ENCODE assay signal across 8 mouse cellular contexts in genomic region chr7:24113001-24113400, GRCm38 (mm10). TPM values are rescaled to one million over a fixed set of nuclear protein-coding genes. Genes with fewer than 3 reads are reported as not detected.
DNase-seq lines count a peak whose midpoint lies in the region; ATAC-seq and TF ChIP-seq lines count a peak whose summit lies in the region.

No protein-coding gene starts in this region.

- peak overlapping the region; percentile 51; the same call in 1 of the 2 replicates for H3K27ac ChIP-seq in forebrain, postnatal 0 days (ENCODE audit: low read depth, low read length)
- H3K27ac ChIP-seq in hindbrain, embryonic 15.5 days (replicated peaks) = peak overlapping the region; percentile 78
- H3K27ac ChIP-seq in limb, embryonic 11.5 days (replicated peaks; ENCODE audit: low read depth, low read length) = no peak overlapping the region
- no peak overlapping the region for H3K27ac ChIP-seq in midbrain, embryonic 11.5 days (ENCODE audit: low read depth, low read length)
- peak overlapping the region; percentile 81 for H3K27ac ChIP-seq in testis, adult 2 months (ENCODE audit: control insufficient read depth, insufficient read depth, low read depth, low read length)

- H3K9me3 ChIP-seq in forebrain, postnatal 0 days (ENCODE audit: low read length) = peaks cover 16% of the 10 kb centered on the region
- peaks cover 11% of the 10 kb centered on the region for H3K9me3 ChIP-seq in hindbrain, embryonic 15.5 days
- peaks cover 4% of the 10 kb centered on the region for H3K9me3 ChIP-seq in limb, embryonic 11.5 days (ENCODE audit: control insufficient read depth, low read length)
- H3K9me3 ChIP-seq in midbrain, embryonic 11.5 days (ENCODE audit: control insufficient read depth, low read length) = peaks cover 8% of the 10 kb centered on the region

- no peak for TF ChIP-seq POLR2A in testis, adult 2 months (IDR thresholded peaks at IDR 0.05; ENCODE audit: control insufficient read depth, low read depth, low read length)

- 13% methylated on average over 12 of the region's 12 CpGs for WGBS in forebrain, postnatal 0 days
- 11% methylated on average over 12 of the region's 12 CpGs for WGBS in hindbrain, embryonic 15.5 days
- WGBS in limb, embryonic 11.5 days = 19% methylated on average over 12 of the region's 12 CpGs
- WGBS in midbrain, embryonic 11.5 days = 16% methylated on average over 12 of the region's 12 CpGs

- peaks cover 3% of the 10 kb centered on the region; the same call in 1 of the 2 replicates for H3K4me1 ChIP-seq in forebrain, postnatal 0 days (ENCODE audit: insufficient read depth)
- peaks cover 5% of the 10 kb centered on the region for H3K4me1 ChIP-seq in hindbrain, embryonic 15.5 days (replicated peaks)
- no peaks in the 10 kb centered on the region for H3K4me1 ChIP-seq in limb, embryonic 11.5 days (ENCODE audit: control insufficient read depth, insufficient read depth, low read length)
- H3K4me1 ChIP-seq in midbrain, embryonic 11.5 days (ENCODE audit: control insufficient read depth, insufficient read depth, low read length) = peaks cover 6% of the 10 kb centered on the region; the same call in 1 of the 2 replicates
- peaks cover 21% of the 10 kb centered on the region for H3K4me1 ChIP-seq in testis, adult 2 months (ENCODE audit: control insufficient read depth, insufficient read depth, low read length)

- peak overlapping the region; percentile 59 for H3K4me3 ChIP-seq in forebrain, postnatal 0 days (ENCODE audit: low read depth, low read length)
- H3K4me3 ChIP-seq in hindbrain, embryonic 15.5 days = peak overlapping the region; percentile 65
- H3K4me3 ChIP-seq in limb, embryonic 11.5 days (ENCODE audit: low read depth, low read length) = peak overlapping the region; percentile 59
- peak overlapping the region; percentile 59 for H3K4me3 ChIP-seq in midbrain, embryonic 11.5 days (ENCODE audit: low read depth, low read length)
- peak overlapping the region; percentile 99 for H3K4me3 ChIP-seq in testis, adult 2 months (ENCODE audit: control insufficient read depth, low read depth, low read length)

- peak overlapping the region; percentile 67 for H3K9ac ChIP-seq in forebrain, postnatal 0 days
- H3K9ac ChIP-seq in hindbrain, embryonic 15.5 days = peak overlapping the region; percentile 72
- H3K9ac ChIP-seq in limb, embryonic 11.5 days (ENCODE audit: low read length) = peak overlapping the region; percentile 73; the same call in 1 of the 2 replicates
- peak overlapping the region; percentile 74 for H3K9ac ChIP-seq in midbrain, embryonic 11.5 days (ENCODE audit: low read length)

- ATAC-seq in forebrain, postnatal 0 days = no peak
- no peak for ATAC-seq in hindbrain, embryonic 15.5 days (ENCODE audit: low FRiP score, low read depth)
- no peak for ATAC-seq in limb, embryonic 11.5 days (ENCODE audit: insufficient number of reproducible peaks, low FRiP score, low TSS enrichment, low read depth)
- ATAC-seq in midbrain, embryonic 11.5 days (ENCODE audit: low FRiP score) = no peak

- peak; percentile 25 for DNase-seq in layer of hippocampus, adult 11-12 months (ENCODE audit: low spot score)
- DNase-seq in layer of hippocampus, adult 9-10 months (ENCODE audit: low spot score) = no peak
- peak; percentile 60 for DNase-seq in cerebellum, adult 8-10 months
- no peak for DNase-seq in forebrain, postnatal 0 days
- peak; percentile 65 for DNase-seq in limb, embryonic 11.5 days (ENCODE audit: low spot score)
- no peak for DNase-seq in midbrain, embryonic 11.5 days (ENCODE audit: low spot score, missing footprints)

- H3K4me2 ChIP-seq in forebrain, postnatal 0 days (ENCODE audit: low read depth) = peak overlapping the region; percentile 76
- peak overlapping the region; percentile 89 for H3K4me2 ChIP-seq in hindbrain, embryonic 15.5 days
- H3K4me2 ChIP-seq in limb, embryonic 11.5 days (ENCODE audit: low read depth, severe bottlenecking) = peak overlapping the region; percentile 69
- peak overlapping the region; percentile 83 for H3K4me2 ChIP-seq in midbrain, embryonic 11.5 days

- TF ChIP-seq CTCF in forebrain, postnatal 0 days (IDR thresholded peaks at IDR 0.05; ENCODE audit: low read depth) = no peak
- TF ChIP-seq CTCF in testis, adult 2 months (IDR thresholded peaks at IDR 0.05; ENCODE audit: control insufficient read depth, insufficient read depth, insufficient replicate concordance, low read depth, low read length) = no peak

- peaks cover 4% of the 10 kb centered on the region for H3K36me3 ChIP-seq in forebrain, postnatal 0 days (ENCODE audit: insufficient read depth)
- H3K36me3 ChIP-seq in hindbrain, embryonic 15.5 days = peaks cover 17% of the 10 kb centered on the region
- peaks cover 6% of the 10 kb centered on the region; the same call in 1 of the 2 replicates for H3K36me3 ChIP-seq in limb, embryonic 11.5 days (ENCODE audit: control insufficient read depth, insufficient read depth, low read length)
- H3K36me3 ChIP-seq in midbrain, embryonic 11.5 days (ENCODE audit: control insufficient read depth, insufficient read depth, low read length) = peaks cover 6% of the 10 kb centered on the region; the same call in 1 of the 2 replicates
- H3K36me3 ChIP-seq in testis, adult 2 months (ENCODE audit: control insufficient read depth, insufficient read depth, low read length) = no peaks in the 10 kb centered on the region

- no peaks in the 10 kb centered on the region for H3K27me3 ChIP-seq in forebrain, postnatal 0 days (ENCODE audit: insufficient read depth, low read length)
- H3K27me3 ChIP-seq in hindbrain, embryonic 15.5 days = no peaks in the 10 kb centered on the region
- no peaks in the 10 kb centered on the region for H3K27me3 ChIP-seq in limb, embryonic 11.5 days (ENCODE audit: control insufficient read depth, insufficient read depth, low read length)
- H3K27me3 ChIP-seq in midbrain, embryonic 11.5 days (ENCODE audit: control insufficient read depth, insufficient read depth, low read length) = no peaks in the 10 kb centered on the region
- no peaks in the 10 kb centered on the region for H3K27me3 ChIP-seq in testis, adult 2 months (ENCODE audit: control insufficient read depth, insufficient read depth, low read length)

RNA-seq across cellular contexts. Expression of gene Zfp112, which starts 0.9 kb away (rescaled TPM):
- 7.5 and 12.2 TPM in 2 replicates for total RNA-seq in forebrain, postnatal 0 days (2014; rRNA removed)
- 3.7 and 4.7 TPM in 2 replicates for polyA plus RNA-seq in forebrain, postnatal 0 days (2015; fragmentation: Nextera tagmentation; extraction: Ambion mirVana)
- 9.8 and 11.0 TPM in 2 replicates for polyA plus RNA-seq in hindbrain, embryonic 15.5 days (2015; fragmentation: Nextera tagmentation; extraction: Ambion mirVana)
- 3.3 and 5.4 TPM in 2 replicates for polyA plus RNA-seq in limb, embryonic 11.5 days (2014; fragmentation: Nextera tagmentation; extraction: Ambion mirVana)
- polyA plus RNA-seq in midbrain, embryonic 11.5 days (2014; fragmentation: Nextera tagmentation; extraction: Ambion mirVana) = 4.1 and 4.3 TPM in 2 replicates
- polyA plus RNA-seq in testis, adult 2 months (2012; rRNA removed) = 0.46 and 0.67 TPM in 2 replicates

RNA-seq across cellular contexts. Expression of gene Zfp235, which starts 21.0 kb away (rescaled TPM):
- total RNA-seq in forebrain, postnatal 0 days (2014; rRNA removed) = 26.3 and 31.2 TPM in 2 replicates
- 19.1 and 20.4 TPM in 2 replicates for polyA plus RNA-seq in forebrain, postnatal 0 days (2015; fragmentation: Nextera tagmentation; extraction: Ambion mirVana)
- 23.3 and 25.2 TPM in 2 replicates for polyA plus RNA-seq in hindbrain, embryonic 15.5 days (2015; fragmentation: Nextera tagmentation; extraction: Ambion mirVana)
- 18.4 and 18.5 TPM in 2 replicates for polyA plus RNA-seq in limb, embryonic 11.5 days (2014; fragmentation: Nextera tagmentation; extraction: Ambion mirVana)
- polyA plus RNA-seq in midbrain, embryonic 11.5 days (2014; fragmentation: Nextera tagmentation; extraction: Ambion mirVana) = 13.5 and 16.6 TPM in 2 replicates
- 1.4 and 1.5 TPM in 2 replicates for polyA plus RNA-seq in testis, adult 2 months (2012; rRNA removed)

RNA-seq across cellular contexts. Expression of gene Zfp180, which starts 31.3 kb away (rescaled TPM):
- 38.2 and 44.0 TPM in 2 replicates for total RNA-seq in forebrain, postnatal 0 days (2014; rRNA removed)
- 19.0 and 23.9 TPM in 2 replicates for polyA plus RNA-seq in forebrain, postnatal 0 days (2015; fragmentation: Nextera tagmentation; extraction: Ambion mirVana)
- 33.7 and 35.5 TPM in 2 replicates for polyA plus RNA-seq in hindbrain, embryonic 15.5 days (2015; fragmentation: Nextera tagmentation; extraction: Ambion mirVana)
- polyA plus RNA-seq in limb, embryonic 11.5 days (2014; fragmentation: Nextera tagmentation; extraction: Ambion mirVana) = 30.7 and 30.9 TPM in 2 replicates
- 34.1 and 36.5 TPM in 2 replicates for polyA plus RNA-seq in midbrain, embryonic 11.5 days (2014; fragmentation: Nextera tagmentation; extraction: Ambion mirVana)
- 7.3 TPM in 2 replicates for polyA plus RNA-seq in testis, adult 2 months (2012; rRNA removed)

RNA-seq across cellular contexts. Expression of gene Vmn1r183, which starts 59.9 kb away (rescaled TPM):
- not detected in 2 replicates for total RNA-seq in forebrain, postnatal 0 days (2014; rRNA removed)
- polyA plus RNA-seq in forebrain, postnatal 0 days (2015; fragmentation: Nextera tagmentation; extraction: Ambion mirVana) = not detected in 2 replicates
- not detected in 2 replicates for polyA plus RNA-seq in hindbrain, embryonic 15.5 days (2015; fragmentation: Nextera tagmentation; extraction: Ambion mirVana)
- not detected in 2 replicates for polyA plus RNA-seq in limb, embryonic 11.5 days (2014; fragmentation: Nextera tagmentation; extraction: Ambion mirVana)
- not detected in 2 replicates for polyA plus RNA-seq in midbrain, embryonic 11.5 days (2014; fragmentation: Nextera tagmentation; extraction: Ambion mirVana)
- polyA plus RNA-seq in testis, adult 2 months (2012; rRNA removed) = 0.01 and 0.04 TPM in 2 replicates

Comparison
In these comparisons a context has a peak if more than half of its experiments do, and no peak if none do; other contexts are left out.
1. DNase-seq: peak in layer of hippocampus, adult 11-12 months (single experiment), cerebellum, adult 8-10 months (single experiment) and limb, embryonic 11.5 days (single experiment); none in layer of hippocampus, adult 9-10 months (single experiment), forebrain, postnatal 0 days (single experiment) and midbrain, embryonic 11.5 days (single experiment).
2. H3K27ac ChIP-seq: peak in forebrain, postnatal 0 days (single experiment), hindbrain, embryonic 15.5 days (single experiment) and testis, adult 2 months (single experiment); none in limb, embryonic 11.5 days (single experiment) and midbrain, embryonic 11.5 days (single experiment).
3. Peak in every context shown above with its lines, with median percentiles within 50 percentile points of each other: H3K4me2 ChIP-seq, H3K4me3 ChIP-seq and H3K9ac ChIP-seq.